Mouse (Mus musculus) gastrocnemius, postnatal 10 days (tissue): ENCODE measurements around the gene Btbd35f19. TPM values are rescaled to one million over a fixed set of nuclear protein-coding genes. Genes with fewer than 3 reads are reported as not detected.
"Not testable (repeated sequence)": the region's sequence is repeated elsewhere in the genome, so short reads cannot be mapped to it uniquely, and the experiment has no call there.

Experiments used
- DNase-seq: peaks from one replicate; pipeline ENCODE4 v3.0.0; 2021; ENCODE audit warnings: mixed read lengths
- long read RNA-seq, 2 experiments: library from polyadenylated mRNA; stranded (forward); transcript quantifications; one replicate each; pipeline ENCODE4 v2.0.0; 2021
- total RNA-seq, 2 experiments: library from RNA; stranded (reverse); gene quantifications; 2 replicates each; pipeline ENCODE4 v1.2.3; 2021

The Btbd35f19 gene
- total RNA-seq = not detected
- long read RNA-seq, experiment 1 = 0 reads
- long read RNA-seq, experiment 2 = 0 reads

DNA sequence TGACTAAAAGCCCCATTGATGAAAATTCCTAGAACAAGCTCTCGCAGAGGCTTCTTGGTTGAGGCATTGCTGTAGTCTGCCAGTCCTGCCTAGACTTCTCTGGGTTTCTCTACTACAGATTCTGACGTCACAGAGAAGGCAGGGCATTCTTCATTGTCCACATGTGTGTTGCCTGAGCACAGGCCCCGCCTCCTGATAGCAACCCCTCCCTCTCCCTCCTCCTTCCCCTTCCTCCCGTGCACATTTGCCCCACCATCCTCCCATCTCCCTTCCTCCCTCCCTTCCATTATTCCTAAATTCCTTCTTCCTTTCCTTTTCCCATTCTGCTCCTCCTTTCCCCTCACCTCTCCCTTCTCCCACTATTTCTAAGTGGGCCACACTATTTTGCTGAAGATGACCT is at the start of gene Btbd35f19:
Gene Btbd35f19 (minus strand): TSS at position 101 of the 400 bp plus-strand sequence.
- not testable (repeated sequence) for DNase-seq

GRCm38 (mm10) chrX:31341924-31342323 is 41.8 kb downstream of the Btbd35f19 start:
- not testable (repeated sequence) for DNase-seq

- DNase-seq = not testable (repeated sequence)
Observed at GRCm38 (mm10) chrX:31336154-31336553, 47.6 kb downstream of the Btbd35f19 start, which contains the start of gene Btbd35f26. Gene Btbd35f26 (plus strand): TSS chrX:31336454.

Other genes starting within 250 kb of the Btbd35f19 start
- not detected for gene Spin2f, start 130.0 kb downstream of the Btbd35f19 start, total RNA-seq
- not detected for gene Btbd35f26, start 47.5 kb downstream of the Btbd35f19 start, total RNA-seq
- not detected for gene Gm21883, start 190.4 kb upstream of the Btbd35f19 start, total RNA-seq
- gene Spin2e, start 235.0 kb upstream of the Btbd35f19 start, total RNA-seq = not detected